Mouse (Mus musculus) heart, embryonic 10.5 days (tissue): ENCODE measurements around the gene Evc. TPM values are rescaled to one million over a fixed set of nuclear protein-coding genes. Genes with fewer than 3 reads are reported as not detected.

ENCODE experiments used
- DNase-seq: peaks from one replicate; pipeline ENCODE4 v3.0.0-alpha.2; 2017; ENCODE audit warnings: low spot score
- H3K27ac ChIP-seq: fragments of 300-500 bp; sonication (generic); 2 replicates; pipeline ENCODE4 v1.5.1; 2016; ENCODE audit warnings: mild to moderate bottlenecking
- H3K27me3 ChIP-seq: fragments of 300-500 bp; sonication (generic); 2 replicates; pipeline ENCODE4 v1.6.1; 2016; ENCODE audit warnings: mild to moderate bottlenecking; ENCODE audit not compliant: poor library complexity, insufficient read depth, severe bottlenecking
- H3K36me3 ChIP-seq: fragments of 300-500 bp; sonication (generic); 2 replicates; pipeline ENCODE4 v1.6.1; 2016; ENCODE audit warnings: mild to moderate bottlenecking, moderate library complexity
- H3K4me1 ChIP-seq: fragments of 300-500 bp; sonication (generic); 2 replicates; pipeline ENCODE4 v1.6.1; 2016; ENCODE audit warnings: mild to moderate bottlenecking
- H3K4me3 ChIP-seq: fragments of 300-500 bp; sonication (generic); 2 replicates; pipeline ENCODE4 v1.5.1; 2016; ENCODE audit warnings: mild to moderate bottlenecking, moderate library complexity
- H3K9me3 ChIP-seq: fragments of 300-500 bp; sonication (generic); 2 replicates; pipeline ENCODE4 v1.6.1; 2016; ENCODE audit warnings: mild to moderate bottlenecking, moderate library complexity
- WGBS: fragments of 180-500 bp; shearing (Covaris S2); methylation state at CpG from one replicate; pipeline ENCODE4 v1.1.7; 2016; 5-methylcytosine and 5-hydroxymethylcytosine counted together
- polyA plus RNA-seq: library from polyadenylated mRNA; unstranded; fragments of >200 nt; fragmentation: Nextera tagmentation; extraction: Ambion mirVana; gene quantifications from 2 replicates; pipeline ENCODE4 v1.2.1, GENCODE M21; 2016

Evc gene
- polyA plus RNA-seq, 1 experiment from 2014 or later, result 9.7 TPM

DNA sequence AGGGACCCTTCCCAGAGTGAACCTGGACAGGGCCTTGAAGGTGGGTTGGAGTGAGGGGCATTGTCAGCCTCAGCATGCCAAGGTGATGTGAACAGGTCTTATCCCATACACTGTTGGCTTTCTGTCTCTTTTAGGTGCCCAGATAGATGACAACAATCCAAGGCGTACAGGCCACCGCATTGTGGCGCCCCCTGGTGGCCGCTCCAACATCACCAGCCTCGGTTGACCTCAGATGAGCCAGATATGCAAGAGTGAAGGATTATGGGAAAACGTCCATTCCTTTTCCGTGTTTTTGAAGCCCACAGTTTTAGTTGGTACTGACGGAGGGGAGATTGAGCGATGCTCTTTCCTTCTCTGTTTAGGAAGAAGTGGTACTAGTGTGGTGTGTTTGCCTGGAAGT is 45.7 kb downstream of the Evc start:
- no peak for DNase-seq
- H3K4me3 ChIP-seq, result no peak overlapping the region
- H3K9me3 ChIP-seq, result no peaks in the 10 kb centered on the region
- no peaks in the 10 kb centered on the region for H3K4me1 ChIP-seq
- 56% methylated on average over 9 of the region's 9 CpGs for WGBS
- H3K27me3 ChIP-seq, result no peaks in the 10 kb centered on the region
- no peak overlapping the region for H3K27ac ChIP-seq
- H3K36me3 ChIP-seq, result 0 out of 2 replicates have a peak, but pooled peaks cover 3% of the 10 kb centered on the region

DNA sequence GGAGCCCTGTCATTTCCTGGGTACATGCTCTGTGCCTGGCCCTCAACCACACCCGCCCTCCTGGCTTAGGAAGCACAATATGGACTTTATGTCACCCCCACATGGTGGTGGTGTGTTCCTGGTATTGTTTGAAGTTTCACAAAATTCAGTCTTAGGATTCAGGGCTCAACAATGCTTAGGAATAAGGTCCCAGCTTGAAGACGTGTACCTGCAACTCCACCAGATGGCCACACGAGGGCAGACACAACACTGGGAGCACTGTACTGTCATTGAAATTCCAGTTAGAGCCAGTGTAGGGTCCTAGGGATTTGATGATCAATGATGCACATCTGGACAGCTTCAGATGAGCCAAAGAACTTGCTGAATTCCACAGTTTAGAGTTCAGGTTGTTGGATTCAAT is 47.5 kb downstream of the Evc start:
- Histone ChIP-seq H3K4me1 (no peaks in the 10 kb centered on the region), H3K27me3 (no peaks in the 10 kb centered on the region), H3K27ac (no peak overlapping the region), H3K9me3 (no peaks in the 10 kb centered on the region), H3K4me3 (no peak overlapping the region), H3K36me3 (0 out of 2 replicates have a peak, but pooled peaks cover 3% of the 10 kb centered on the region)
- WGBS, result 13% methylated on average over 3 of the region's 3 CpGs
- DNase-seq, result no peak

DNA sequence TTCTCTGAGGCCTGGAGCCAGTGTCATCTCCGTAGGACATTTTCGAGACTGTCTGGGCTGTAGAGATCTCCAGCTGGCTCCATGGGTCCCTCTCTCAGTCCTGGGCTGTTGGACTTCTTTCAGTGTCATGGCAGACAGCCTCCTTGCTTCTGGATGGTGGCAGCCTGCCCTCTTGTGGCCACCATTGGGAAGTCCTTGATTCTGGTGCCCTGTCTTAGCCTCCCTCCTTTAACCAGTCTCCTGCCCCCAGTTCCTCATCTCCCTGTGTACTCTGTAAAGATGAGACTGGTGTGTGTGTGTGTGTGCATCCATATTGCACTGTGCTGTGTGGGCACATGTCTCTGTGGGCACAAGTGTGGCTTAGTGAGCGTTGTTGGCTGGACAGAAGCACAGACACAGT is 48.3 kb downstream of the Evc start:
- DNase-seq, result no peak
- H3K36me3 ChIP-seq, result 0 out of 2 replicates have a peak, but pooled peaks cover 3% of the 10 kb centered on the region
- no peaks in the 10 kb centered on the region for H3K9me3 ChIP-seq
- no peaks in the 10 kb centered on the region for H3K4me1 ChIP-seq
- WGBS, result 79% methylated on average over 3 of the region's 3 CpGs
- H3K27ac ChIP-seq, result no peak overlapping the region
- no peak overlapping the region for H3K4me3 ChIP-seq
- H3K27me3 ChIP-seq, result no peaks in the 10 kb centered on the region

DNA sequence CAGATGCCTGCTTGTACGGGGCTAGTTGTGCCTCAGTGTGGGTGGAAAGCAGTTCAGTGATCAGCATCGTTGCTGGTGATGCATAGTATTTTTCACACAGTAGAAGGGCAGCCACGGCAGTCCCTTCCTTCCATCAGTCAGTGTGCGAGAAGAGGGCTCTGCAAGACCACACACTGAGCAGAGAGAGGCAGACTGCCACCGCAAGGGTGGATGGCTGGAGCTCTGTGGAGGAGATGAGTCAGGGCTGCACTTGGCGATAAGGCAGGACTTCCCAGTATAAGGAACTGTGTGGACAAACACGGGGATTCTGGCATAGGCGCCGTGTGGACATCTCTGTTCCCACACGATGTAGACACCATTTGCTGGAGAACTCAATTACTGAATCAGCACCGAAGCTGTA is 55.7 kb downstream of the Evc start:
- H3K36me3 ChIP-seq, result peaks cover 2% of the 10 kb centered on the region; the same call in 1 of the 2 replicates
- no peak for DNase-seq
- no peaks in the 10 kb centered on the region for H3K27me3 ChIP-seq
- H3K9me3 ChIP-seq, result no peaks in the 10 kb centered on the region
- 84% methylated on average over 11 of the region's 11 CpGs for WGBS
- no peak overlapping the region for H3K4me3 ChIP-seq
- H3K4me1 ChIP-seq, result no peaks in the 10 kb centered on the region
- H3K27ac ChIP-seq, result no peak overlapping the region

DNA sequence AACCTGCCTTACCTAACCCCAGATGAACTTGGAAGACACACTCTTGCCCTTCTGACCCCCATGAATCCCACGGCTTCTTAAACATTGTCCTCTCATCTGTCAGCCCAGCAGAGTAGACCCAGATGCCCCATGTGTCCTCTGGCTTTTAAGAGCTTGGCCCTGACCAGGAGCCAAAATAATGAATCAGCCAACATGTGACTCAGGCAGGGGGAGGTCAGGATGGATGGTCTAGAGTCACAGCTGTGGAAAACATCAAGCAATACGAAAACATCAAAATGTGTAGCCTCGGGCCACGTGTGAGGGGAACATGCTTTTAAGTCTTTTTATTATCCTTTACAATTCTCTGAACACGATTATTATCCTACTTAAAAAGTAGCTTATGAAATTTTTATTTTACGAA is 72.9 kb downstream of the Evc start:
- Histone ChIP-seq H3K4me1 (no peaks in the 10 kb centered on the region), H3K4me3 (no peak overlapping the region), H3K27ac (no peak overlapping the region), H3K9me3 (no peaks in the 10 kb centered on the region), H3K27me3 (no peaks in the 10 kb centered on the region), H3K36me3 (no peaks in the 10 kb centered on the region)
- no peak for DNase-seq
- WGBS, result 75% methylated on average over 6 of the region's 6 CpGs

DNA sequence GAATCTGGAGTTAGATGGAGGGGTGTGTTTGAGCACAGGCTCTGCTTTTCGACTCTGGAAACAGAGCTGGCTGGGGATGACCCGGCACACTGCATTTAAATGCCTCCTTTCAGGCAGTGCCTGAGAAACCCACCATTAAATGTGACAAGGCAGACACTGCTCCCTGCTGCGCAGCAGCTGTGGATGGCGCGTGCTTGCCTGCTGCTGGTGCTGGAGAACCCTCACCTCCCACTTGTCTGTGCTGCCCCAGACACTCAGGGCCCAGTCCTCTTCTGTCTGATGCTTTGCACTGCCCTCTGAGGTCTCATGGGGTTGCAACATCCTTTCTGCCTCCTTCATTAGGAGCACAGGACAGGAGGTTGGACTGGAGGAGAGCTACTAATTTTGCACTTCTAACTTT is 75.0 kb downstream of the Evc start:
- H3K36me3 ChIP-seq, result no peaks in the 10 kb centered on the region
- H3K4me3 ChIP-seq, result no peak overlapping the region
- no peaks in the 10 kb centered on the region for H3K27me3 ChIP-seq
- DNase-seq, result no peak
- 0 out of 2 replicates have a peak, but pooled peaks cover 3% of the 10 kb centered on the region for H3K4me1 ChIP-seq
- 72% methylated on average over 5 of the region's 5 CpGs for WGBS
- H3K9me3 ChIP-seq, result no peaks in the 10 kb centered on the region
- H3K27ac ChIP-seq, result no peak overlapping the region

DNA sequence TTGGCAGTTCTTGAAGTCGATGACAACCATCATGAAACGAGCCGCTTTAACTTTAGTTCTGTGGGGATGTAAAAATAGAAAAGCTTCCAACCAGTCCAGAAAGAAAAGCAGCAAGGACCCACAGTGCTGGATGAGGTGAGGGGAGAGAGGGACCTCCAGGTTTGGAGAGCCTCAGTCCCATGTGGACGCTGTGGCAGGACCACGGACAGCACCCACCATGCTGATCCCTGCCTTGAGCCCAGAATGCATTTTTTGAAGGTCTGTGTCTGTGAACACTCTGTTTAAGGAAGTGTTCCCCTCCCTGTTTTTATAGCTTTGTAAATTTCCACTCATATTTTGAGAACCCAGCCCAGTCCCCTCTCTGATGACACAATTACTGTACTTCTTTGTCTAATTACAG is 79.5 kb downstream of the Evc start:
- Histone ChIP-seq H3K27me3 (no peaks in the 10 kb centered on the region), H3K4me3 (no peak overlapping the region), H3K4me1 (0 out of 2 replicates have a peak, but pooled peaks cover 3% of the 10 kb centered on the region), H3K36me3 (no peaks in the 10 kb centered on the region), H3K9me3 (no peaks in the 10 kb centered on the region), H3K27ac (no peak overlapping the region)
- no peak for DNase-seq
- WGBS, result 38% methylated on average over 5 of the region's 5 CpGs

DNA sequence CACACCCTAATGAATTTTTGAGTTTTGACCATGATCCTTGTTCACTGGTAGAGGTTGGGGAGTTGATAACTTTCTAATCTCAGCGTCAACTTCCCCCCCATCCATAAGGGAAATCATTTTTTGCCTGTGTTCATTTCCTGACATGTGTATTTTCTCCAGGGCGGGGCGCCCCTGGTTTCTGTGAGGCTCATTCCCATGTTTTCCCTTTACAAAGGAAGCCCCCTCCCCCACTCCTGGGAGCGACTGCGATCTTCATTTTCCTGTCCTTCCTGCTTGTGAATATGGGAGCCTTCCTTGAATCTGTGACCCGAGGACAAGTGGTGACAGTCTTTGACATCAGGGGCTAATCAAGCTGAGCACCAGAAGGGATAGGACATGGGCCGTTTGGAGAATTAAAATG is 79.9 kb downstream of the Evc start:
- DNase-seq, result no peak
- WGBS, result 59% methylated on average over 7 of the region's 7 CpGs
- Histone ChIP-seq H3K36me3 (no peaks in the 10 kb centered on the region), H3K4me1 (0 out of 2 replicates have a peak, but pooled peaks cover 3% of the 10 kb centered on the region), H3K4me3 (no peak overlapping the region), H3K27me3 (no peaks in the 10 kb centered on the region), H3K27ac (no peak overlapping the region), H3K9me3 (no peaks in the 10 kb centered on the region)

DNA sequence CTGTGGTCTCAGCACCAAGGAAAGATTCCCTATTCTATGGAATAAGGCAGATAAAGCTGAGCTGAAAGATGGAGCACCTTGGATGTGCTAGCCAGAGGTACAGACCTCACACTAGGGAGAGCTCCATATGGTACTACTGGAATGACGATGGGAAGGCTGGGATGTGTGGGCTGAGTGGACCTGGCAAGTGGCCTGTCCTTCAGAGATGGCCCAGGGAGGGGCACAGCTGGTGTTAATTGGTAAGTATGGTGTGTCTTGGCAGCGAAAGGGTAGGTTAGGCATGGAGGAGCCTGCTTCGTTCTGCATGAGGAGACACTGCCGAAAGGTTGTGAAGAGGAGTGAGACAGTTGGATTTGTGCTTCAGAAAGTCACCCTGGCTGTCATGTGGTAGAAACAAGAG is 82.2 kb downstream of the Evc start:
- no peaks in the 10 kb centered on the region for H3K36me3 ChIP-seq
- no peaks in the 10 kb centered on the region for H3K27me3 ChIP-seq
- H3K27ac ChIP-seq, result no peak overlapping the region
- 0 out of 2 replicates have a peak, but pooled peaks cover 3% of the 10 kb centered on the region for H3K4me1 ChIP-seq
- H3K9me3 ChIP-seq, result no peaks in the 10 kb centered on the region
- DNase-seq, result no peak
- H3K4me3 ChIP-seq, result no peak overlapping the region
- 74% methylated on average over 4 of the region's 4 CpGs for WGBS

DNA sequence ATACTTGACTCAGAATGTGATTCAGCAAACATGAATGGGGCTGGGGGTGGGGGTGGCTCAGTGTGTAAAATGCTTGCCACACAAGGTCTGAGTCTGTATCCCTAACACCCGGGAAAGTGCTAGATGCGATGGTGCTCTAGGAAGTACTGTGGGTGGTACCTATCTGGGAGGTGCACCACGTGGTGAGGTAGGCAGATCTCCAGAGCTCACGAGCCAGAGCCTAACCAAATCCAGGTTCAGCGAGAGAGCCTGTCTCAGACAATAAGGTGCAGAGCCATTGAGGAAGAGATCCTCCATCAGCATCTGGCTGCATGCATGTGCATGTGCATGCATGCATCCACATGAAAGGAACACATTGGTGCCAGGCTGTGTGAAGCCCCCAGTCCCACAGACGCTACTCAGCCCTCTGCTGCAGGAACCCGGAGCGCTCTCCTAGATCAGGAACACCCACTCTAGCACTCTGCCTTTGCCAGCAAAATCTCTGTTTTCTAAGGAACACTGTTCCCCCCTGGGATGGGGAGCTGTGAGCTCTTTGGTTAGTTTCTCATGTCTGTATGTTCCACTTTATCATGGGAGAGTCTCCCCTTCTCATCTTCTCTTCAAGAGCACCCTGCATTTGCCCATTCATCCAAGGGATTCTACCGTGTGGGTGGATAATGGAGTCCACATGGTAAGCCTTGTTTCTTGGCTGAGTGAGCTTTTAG is 84.4 kb downstream of the Evc start:
- Histone ChIP-seq H3K9me3 (no peaks in the 10 kb centered on the region), H3K27me3 (peaks cover 14% of the 10 kb centered on the region), H3K4me1 (no peaks in the 10 kb centered on the region), H3K27ac (no peak overlapping the region), H3K36me3 (no peaks in the 10 kb centered on the region), H3K4me3 (no peak overlapping the region)
- 77% methylated on average over 9 of the region's 9 CpGs for WGBS
- DNase-seq, result no peak

DNA sequence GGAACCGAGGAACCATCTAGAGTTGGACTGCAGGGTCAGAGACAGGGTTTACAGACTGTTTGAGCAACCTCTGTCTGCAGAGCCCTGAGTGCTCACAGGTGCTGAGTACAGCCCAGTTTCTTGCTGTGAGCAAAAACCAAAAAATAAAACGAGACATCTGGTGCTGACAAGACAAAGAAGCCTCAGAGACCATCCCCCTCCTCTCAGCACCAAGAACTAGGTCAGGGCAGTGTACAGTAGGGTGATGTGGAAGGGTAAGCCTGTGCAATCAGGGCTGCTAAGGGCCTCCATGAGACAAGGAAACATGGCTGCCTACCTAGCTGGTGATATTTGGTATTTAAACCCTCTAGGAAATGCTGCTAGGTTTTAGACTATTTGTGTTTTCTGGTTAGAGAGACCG is 85.1 kb downstream of the Evc start:
- H3K4me1 ChIP-seq, result peaks cover 3% of the 10 kb centered on the region; the same call in 1 of the 2 replicates
- H3K4me3 ChIP-seq, result no peak overlapping the region
- H3K27me3 ChIP-seq, result peaks cover 21% of the 10 kb centered on the region
- no peak for DNase-seq
- no peaks in the 10 kb centered on the region for H3K9me3 ChIP-seq
- no peaks in the 10 kb centered on the region for H3K36me3 ChIP-seq
- H3K27ac ChIP-seq, result no peak overlapping the region
- 72% methylated on average over 3 of the region's 3 CpGs for WGBS

DNA sequence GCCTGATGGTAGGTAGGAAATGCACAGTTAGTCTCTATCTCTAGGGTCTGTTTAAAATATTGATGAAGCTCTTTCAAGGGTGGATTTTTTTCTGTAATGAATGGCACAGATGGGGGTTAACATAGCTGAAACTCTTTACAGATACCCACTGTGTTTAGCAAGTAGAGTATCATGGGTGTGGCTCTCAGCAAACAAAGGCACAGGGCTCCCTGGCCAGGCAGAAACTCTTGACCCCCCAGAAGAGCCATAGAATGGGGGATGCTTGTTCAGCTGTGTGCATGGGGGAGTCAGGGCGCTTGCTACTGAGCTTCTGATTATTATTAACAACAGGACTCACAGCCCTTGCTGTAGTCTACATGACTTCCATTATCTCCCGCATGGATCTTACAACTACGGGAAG is 87.8 kb downstream of the Evc start:
- 71% methylated on average over 3 of the region's 3 CpGs for WGBS
- H3K27me3 ChIP-seq, result peaks cover 48% of the 10 kb centered on the region

DNA sequence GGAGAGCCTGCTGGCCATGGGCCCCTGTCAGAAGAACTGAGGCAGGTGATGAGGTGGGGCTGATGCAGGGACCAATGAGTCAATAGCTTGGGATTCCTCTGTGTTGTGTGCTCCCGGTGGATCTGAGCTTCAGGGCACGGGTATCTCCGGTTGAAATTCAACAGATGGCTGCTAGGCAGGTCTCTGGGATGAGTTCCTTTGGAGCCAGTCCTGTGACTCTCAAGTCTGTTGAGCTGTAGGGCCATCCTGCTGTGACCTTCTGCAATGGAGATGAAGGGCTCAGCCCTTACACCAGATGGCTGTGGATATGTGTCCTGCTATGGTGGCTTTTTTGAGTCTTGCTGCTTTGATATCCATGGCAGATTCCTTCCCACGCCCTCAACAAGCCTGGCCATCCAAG is 89.2 kb downstream of the Evc start:
- 40% methylated on average over 4 of the region's 4 CpGs for WGBS
- DNase-seq, result no peak
- H3K4me3 ChIP-seq, result no peak overlapping the region
- no peaks in the 10 kb centered on the region for H3K36me3 ChIP-seq
- H3K9me3 ChIP-seq, result no peaks in the 10 kb centered on the region
- H3K27ac ChIP-seq, result no peak overlapping the region
- peaks cover 28% of the 10 kb centered on the region for H3K4me1 ChIP-seq
- H3K27me3 ChIP-seq, result peaks cover 62% of the 10 kb centered on the region

More for the DNA sequence above, 87.8 kb downstream of the Evc start:
- Histone ChIP-seq H3K4me3 (no peak overlapping the region), H3K27ac (no peak overlapping the region), H3K4me1 (peaks cover 28% of the 10 kb centered on the region), H3K9me3 (no peaks in the 10 kb centered on the region), H3K36me3 (no peaks in the 10 kb centered on the region)
- no peak for DNase-seq
